Mouse (Mus musculus) limb, embryonic 15.5 days (tissue): ENCODE results near the gene Gm17387. TPM values are rescaled to one million over a fixed set of nuclear protein-coding genes. Genes with fewer than 3 reads are reported as not detected.

Experiments used
- ATAC-seq: fragments of 200-750 bp; cut with Nextera tagmentation; 2 replicates; pipeline ENCODE4 v1.8.0; 2017; ENCODE audit warnings: low read depth, moderate TSS enrichment; ENCODE audit not compliant: insufficient number of reproducible peaks, low FRiP score, low TSS enrichment
- H3K27ac ChIP-seq: fragments of 300-500 bp; sonication (generic); 2 replicates; pipeline ENCODE4 v1.5.1; 2015; ENCODE audit warnings: moderate library complexity, mild to moderate bottlenecking, inconsistent platforms
- H3K27me3 ChIP-seq: fragments of 300-500 bp; sonication (generic); 2 replicates; pipeline ENCODE4 v1.6.1; 2015; ENCODE audit warnings: inconsistent platforms
- H3K36me3 ChIP-seq: fragments of 300-500 bp; sonication (generic); 2 replicates; pipeline ENCODE4 v1.6.1; 2015; ENCODE audit warnings: inconsistent platforms
- H3K4me1 ChIP-seq: fragments of 300-500 bp; sonication (generic); 2 replicates; pipeline ENCODE4 v1.6.1; 2015; ENCODE audit warnings: inconsistent platforms
- H3K4me2 ChIP-seq: fragments of 300-500 bp; sonication (generic); 2 replicates; pipeline ENCODE4 v1.6.1; 2015; ENCODE audit warnings: mild to moderate bottlenecking, inconsistent platforms
- H3K4me3 ChIP-seq: fragments of 300-500 bp; sonication (generic); 2 replicates; pipeline ENCODE4 v1.5.1; 2015; ENCODE audit warnings: mild to moderate bottlenecking, inconsistent platforms
- H3K9ac ChIP-seq: fragments of 300-500 bp; sonication (generic); 2 replicates; pipeline ENCODE4 v1.6.1; 2015; ENCODE audit warnings: inconsistent platforms
- H3K9me3 ChIP-seq: fragments of 300-500 bp; sonication (generic); 2 replicates; pipeline ENCODE4 v1.6.1; 2016; ENCODE audit warnings: inconsistent platforms
- WGBS: fragments of 180-500 bp; shearing (Covaris S2); methylation state at CpG from one replicate; pipeline ENCODE4 v1.1.7; 2015; 5-methylcytosine and 5-hydroxymethylcytosine counted together
- polyA plus RNA-seq: library from polyadenylated mRNA; unstranded; fragments of >200 nt; fragmentation: Nextera tagmentation; extraction: Ambion mirVana; gene quantifications from 2 replicates; pipeline ENCODE4 v1.2.1, GENCODE M21; 2015

Gm17387 gene
- polyA plus RNA-seq, 1 experiment from 2014 or later, result not detected

DNA sequence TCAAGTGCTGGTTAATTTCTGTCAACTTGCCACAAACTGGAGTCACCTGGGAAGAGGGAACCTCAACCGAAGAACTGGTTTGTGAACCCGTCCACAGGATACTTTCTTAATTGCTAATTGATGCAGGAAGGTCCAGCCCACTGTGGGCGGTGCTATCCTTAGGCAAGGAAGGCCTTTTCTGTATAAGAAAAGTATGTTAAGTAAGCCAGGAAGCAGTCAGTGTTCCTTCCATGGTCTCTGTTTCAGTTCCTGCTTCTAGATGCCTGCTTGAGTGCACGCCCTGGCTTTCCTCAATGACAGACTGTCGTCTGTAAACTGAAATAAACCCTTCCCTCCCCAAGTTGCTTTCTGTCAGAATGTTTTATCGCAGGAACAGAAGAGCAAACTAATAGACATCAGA, 28.0 kb downstream of the Gm17387 start:
- H3K9me3 ChIP-seq, result no peaks in the 10 kb centered on the region
- H3K36me3 ChIP-seq, result no peaks in the 10 kb centered on the region
- no peaks in the 10 kb centered on the region for H3K27me3 ChIP-seq
- no peak overlapping the region for H3K4me3 ChIP-seq
- H3K4me1 ChIP-seq, result peaks cover 19% of the 10 kb centered on the region
- H3K9ac ChIP-seq, result no peak overlapping the region
- H3K27ac ChIP-seq, result no peak overlapping the region
- no peak overlapping the region for H3K4me2 ChIP-seq
- 87% methylated on average over 6 of the region's 6 CpGs for WGBS
- no peak for ATAC-seq

DNA sequence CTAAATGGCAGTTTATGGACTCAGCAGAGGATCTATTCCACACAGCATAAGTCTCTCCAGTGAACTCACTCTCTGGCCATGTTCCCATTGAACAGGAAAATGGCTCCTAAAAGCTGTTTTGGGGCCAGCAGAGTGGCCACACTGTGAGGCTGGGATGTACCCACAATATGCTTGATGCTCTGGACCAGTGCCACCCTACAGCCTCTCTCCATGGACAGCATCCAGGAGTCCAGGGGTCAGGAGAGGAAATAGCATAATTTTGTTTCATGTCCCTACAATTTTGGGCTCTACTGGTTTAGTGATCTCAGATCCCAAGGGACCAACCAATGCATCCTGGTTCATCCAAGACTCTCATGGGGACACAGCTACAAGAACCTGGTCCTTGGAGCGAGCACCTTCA, 28.6 kb downstream of the Gm17387 start:
- ATAC-seq, result no peak
- WGBS, result 92% methylated on average over 1 of the region's 1 CpGs
- peaks cover 25% of the 10 kb centered on the region for H3K4me1 ChIP-seq
- H3K9me3 ChIP-seq, result no peaks in the 10 kb centered on the region
- H3K4me3 ChIP-seq, result no peak overlapping the region
- H3K36me3 ChIP-seq, result 0 out of 2 replicates have a peak, but pooled peaks cover 3% of the 10 kb centered on the region
- H3K9ac ChIP-seq, result no peak overlapping the region
- no peak overlapping the region for H3K4me2 ChIP-seq
- H3K27me3 ChIP-seq, result no peaks in the 10 kb centered on the region
- H3K27ac ChIP-seq, result no peak overlapping the region

DNA sequence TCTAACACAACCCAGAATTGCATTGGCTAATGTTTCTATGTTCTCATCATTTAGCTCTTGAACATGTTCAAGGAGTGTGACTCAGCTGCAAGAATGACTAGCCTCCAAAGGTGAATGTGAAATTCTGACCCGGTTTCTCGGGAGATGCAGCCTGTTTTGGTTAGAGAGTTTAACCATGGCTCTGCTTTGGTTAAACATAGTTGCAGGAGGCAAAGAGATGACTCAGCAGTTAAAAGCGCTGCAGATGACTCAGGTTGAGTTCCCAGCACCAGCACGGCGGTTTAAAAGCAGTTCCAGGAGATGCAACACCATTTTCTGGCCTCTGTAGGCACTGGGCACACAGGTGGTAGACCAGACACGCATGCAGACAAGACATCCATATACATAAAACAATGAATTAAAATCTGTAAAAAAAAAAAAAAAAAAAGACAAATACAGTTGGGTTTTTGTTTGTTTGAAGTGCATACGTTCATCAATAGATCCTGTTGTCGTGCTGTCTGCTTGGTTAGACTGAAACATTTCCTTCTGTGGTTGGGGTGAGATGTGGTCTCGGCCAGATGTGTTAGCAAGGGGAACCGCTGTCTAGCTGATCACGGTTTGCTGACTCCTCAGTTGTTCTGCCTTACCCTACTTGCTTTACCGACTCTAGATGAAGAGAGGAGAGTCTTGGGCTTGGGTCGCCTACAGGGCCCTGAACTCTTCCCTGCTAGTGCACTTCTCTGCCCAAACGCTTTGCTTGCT, 29.8 kb downstream of the Gm17387 start:
- ATAC-seq, result no peak
- Histone ChIP-seq H3K27ac (no peak overlapping the region), H3K9ac (no peak overlapping the region)

DNA sequence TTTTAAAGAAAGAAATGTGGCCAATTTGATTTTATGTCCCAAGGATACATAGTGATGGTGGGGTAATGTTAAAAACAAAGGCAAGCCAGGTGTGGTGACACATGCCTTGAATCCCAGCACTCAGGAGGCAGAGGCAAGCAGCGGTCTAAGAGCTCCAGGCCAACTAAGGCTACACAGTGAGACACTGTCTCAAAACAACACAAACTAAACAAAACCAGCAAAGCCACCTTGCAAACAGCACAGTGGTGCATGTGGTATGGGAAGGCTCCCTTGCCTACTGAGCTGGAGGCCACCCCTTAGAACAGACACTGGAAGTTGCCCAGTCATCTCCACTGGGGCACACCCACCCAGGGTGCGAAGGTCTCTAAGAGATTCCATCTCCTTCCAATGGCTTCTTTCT, 31.0 kb downstream of the Gm17387 start:
- Histone ChIP-seq H3K9me3 (no peaks in the 10 kb centered on the region), H3K27me3 (no peaks in the 10 kb centered on the region), H3K9ac (peak overlapping the region; percentile 68; the same call in 1 of the 2 replicates), H3K4me3 (no peak overlapping the region; the same call in 1 of the 2 replicates), H3K27ac (no peak overlapping the region), H3K36me3 (peaks cover 12% of the 10 kb centered on the region), H3K4me1 (peaks cover 28% of the 10 kb centered on the region), H3K4me2 (peak overlapping the region; percentile 94)
- 64% methylated on average over 2 of the region's 2 CpGs for WGBS
- ATAC-seq, result no peak

More for the DNA sequence above, 29.8 kb downstream of the Gm17387 start:
- Histone ChIP-seq H3K36me3 (0 out of 2 replicates have a peak, but pooled peaks cover 3% of the 10 kb centered on the region), H3K4me1 (peaks cover 28% of the 10 kb centered on the region), H3K9me3 (no peaks in the 10 kb centered on the region), H3K4me3 (no peak overlapping the region), H3K4me2 (no peak overlapping the region), H3K27me3 (no peaks in the 10 kb centered on the region)
- WGBS, result 89% methylated on average over 14 of the region's 14 CpGs

DNA sequence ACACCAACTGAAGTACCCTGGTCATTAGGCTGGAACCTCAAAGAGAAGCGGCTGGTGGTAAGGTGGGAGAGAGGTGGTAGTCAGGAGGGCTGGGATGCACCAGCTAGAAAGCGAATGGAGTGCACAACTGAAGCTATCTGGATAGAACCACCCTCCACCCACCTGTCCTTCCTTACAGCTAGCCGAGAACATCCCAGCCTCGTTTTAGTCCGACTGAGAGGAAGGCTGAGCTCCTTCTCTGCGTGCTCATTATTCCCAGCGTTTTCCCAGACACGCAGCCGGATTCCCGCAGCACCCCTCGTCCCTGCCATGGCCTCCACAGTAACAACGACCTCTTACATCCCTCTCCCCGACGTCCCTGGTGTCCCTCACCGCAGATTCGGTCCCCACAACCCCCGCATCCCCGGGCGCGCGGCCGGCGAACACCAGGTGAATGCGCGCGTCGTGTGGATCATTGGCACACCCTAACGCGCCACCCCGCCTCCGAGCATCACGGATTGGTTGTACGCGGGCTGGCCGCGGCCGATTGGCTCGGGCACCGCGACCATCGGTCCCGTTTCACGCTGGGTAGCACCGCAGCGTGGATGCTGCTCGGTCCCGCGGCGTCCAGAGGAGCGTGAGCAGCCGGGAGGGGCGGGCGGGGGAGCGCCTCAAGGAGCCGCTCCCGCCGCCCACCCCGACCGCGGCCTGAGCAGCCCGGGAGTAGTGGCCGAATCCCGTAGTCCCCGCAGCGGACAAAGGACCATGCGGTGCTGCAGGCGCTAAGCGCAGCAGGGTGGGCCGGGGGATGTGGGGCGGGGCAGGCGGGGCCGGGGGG, 31.7 kb downstream of the Gm17387 start, which contains the start of gene B4galnt4:
Gene B4galnt4 (plus strand): TSS at position 679 of the 817 bp plus-strand sequence.
- Histone ChIP-seq H3K36me3 (peaks cover 16% of the 10 kb centered on the region), H3K4me2 (peak within 1 kb of the TSS; percentile 94), H3K27me3 (no peaks in the 10 kb centered on the region), H3K9ac (peak within 1 kb of the TSS; percentile 68), H3K4me3 (peak within 1 kb of the TSS; percentile 62), H3K4me1 (peaks cover 28% of the 10 kb centered on the region), H3K9me3 (no peaks in the 10 kb centered on the region), H3K27ac (no peak within 1 kb of the TSS)
- under 1% methylated on average over 72 of the region's 72 CpGs for WGBS
- peak; percentile 90 for ATAC-seq

GRCm38 (mm10) chr7:141061269-141061692, 32.4 kb downstream of the Gm17387 start:
- H3K4me1 ChIP-seq, result peaks cover 28% of the 10 kb centered on the region
- no peaks in the 10 kb centered on the region for H3K9me3 ChIP-seq
- ATAC-seq, result no peak; the same call in 1 of the 2 replicates
- H3K9ac ChIP-seq, result peak overlapping the region; percentile 68
- H3K36me3 ChIP-seq, result peaks cover 16% of the 10 kb centered on the region
- no peaks in the 10 kb centered on the region for H3K27me3 ChIP-seq
- H3K4me2 ChIP-seq, result peak overlapping the region; percentile 94
- no peak overlapping the region for H3K27ac ChIP-seq
- under 1% methylated on average over 37 of the region's 37 CpGs for WGBS
- H3K4me3 ChIP-seq, result peak overlapping the region; percentile 62

GRCm38 (mm10) chr7:141062525-141062924, 33.6 kb downstream of the Gm17387 start:
- WGBS, result 78% methylated on average over 7 of the region's 7 CpGs
- H3K4me2 ChIP-seq, result no peak overlapping the region
- no peaks in the 10 kb centered on the region for H3K27me3 ChIP-seq
- no peak overlapping the region for H3K4me3 ChIP-seq
- H3K9ac ChIP-seq, result no peak overlapping the region
- peaks cover 19% of the 10 kb centered on the region for H3K36me3 ChIP-seq
- no peaks in the 10 kb centered on the region for H3K9me3 ChIP-seq
- H3K27ac ChIP-seq, result no peak overlapping the region
- peaks cover 28% of the 10 kb centered on the region for H3K4me1 ChIP-seq
- no peak for ATAC-seq

- 87% methylated on average over 3 of the region's 3 CpGs for WGBS
- H3K9me3 ChIP-seq, result no peaks in the 10 kb centered on the region
- no peak overlapping the region for H3K4me3 ChIP-seq
- H3K9ac ChIP-seq, result no peak overlapping the region
- peaks cover 27% of the 10 kb centered on the region for H3K36me3 ChIP-seq
- H3K4me2 ChIP-seq, result no peak overlapping the region
- peaks cover 31% of the 10 kb centered on the region for H3K4me1 ChIP-seq
- no peak for ATAC-seq
- no peaks in the 10 kb centered on the region for H3K27me3 ChIP-seq
- no peak overlapping the region for H3K27ac ChIP-seq
Measured at GRCm38 (mm10) chr7:141063353-141063752, 34.4 kb downstream of the Gm17387 start.

DNA sequence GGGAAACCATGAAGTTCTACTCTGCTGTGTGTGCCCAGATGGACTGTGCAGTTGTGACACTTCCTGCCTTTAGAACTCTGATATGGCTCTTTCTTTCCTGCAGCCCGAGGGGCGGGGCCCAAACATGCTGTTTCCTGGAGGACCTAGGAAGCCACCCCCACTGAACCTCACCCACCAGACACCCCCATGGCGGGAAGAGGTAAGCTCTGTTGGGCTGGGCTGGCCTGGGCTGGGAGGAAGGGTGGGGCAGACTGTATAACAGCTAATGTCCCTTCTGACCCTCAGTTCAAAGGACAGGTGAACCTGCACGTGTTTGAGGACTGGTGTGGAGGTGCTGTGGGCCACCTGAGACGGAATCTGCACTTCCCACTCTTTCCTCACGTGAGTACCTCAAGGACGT, 35.2 kb downstream of the Gm17387 start:
- no peak overlapping the region for H3K9ac ChIP-seq
- no peaks in the 10 kb centered on the region for H3K9me3 ChIP-seq
- peaks cover 31% of the 10 kb centered on the region for H3K4me1 ChIP-seq
- 78% methylated on average over 7 of the region's 7 CpGs for WGBS
- no peaks in the 10 kb centered on the region for H3K27me3 ChIP-seq
- no peak overlapping the region for H3K27ac ChIP-seq
- no peak for ATAC-seq
- peaks cover 29% of the 10 kb centered on the region for H3K36me3 ChIP-seq
- no peak overlapping the region for H3K4me2 ChIP-seq
- no peak overlapping the region for H3K4me3 ChIP-seq

GRCm38 (mm10) chr7:141064576-141064975, 35.6 kb downstream of the Gm17387 start:
- 90% methylated on average over 7 of the region's 7 CpGs for WGBS
- Histone ChIP-seq H3K27me3 (peaks cover 2% of the 10 kb centered on the region), H3K9ac (no peak overlapping the region), H3K4me2 (no peak overlapping the region), H3K36me3 (peaks cover 29% of the 10 kb centered on the region), H3K4me1 (peaks cover 31% of the 10 kb centered on the region), H3K27ac (no peak overlapping the region), H3K4me3 (no peak overlapping the region), H3K9me3 (no peaks in the 10 kb centered on the region)
- no peak for ATAC-seq

DNA sequence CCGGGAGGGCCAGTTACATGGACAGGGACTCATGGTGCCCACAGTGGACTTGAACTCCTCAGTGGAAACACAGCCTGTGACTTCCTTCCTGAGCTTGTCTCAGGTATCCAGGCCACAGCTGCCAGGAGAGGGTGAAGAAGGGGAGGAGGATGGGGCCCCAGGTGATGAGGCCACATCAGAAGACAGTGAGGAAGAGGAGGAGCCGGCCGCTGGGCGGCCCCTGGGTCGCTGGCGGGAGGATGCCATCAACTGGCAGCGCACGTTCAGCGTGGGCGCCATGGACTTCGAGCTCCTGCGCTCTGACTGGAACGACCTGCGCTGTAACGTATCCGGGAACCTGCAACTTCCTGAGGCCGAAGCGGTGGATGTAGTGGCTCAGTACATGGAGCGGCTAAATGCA, 39.4 kb downstream of the Gm17387 start:
- 76% methylated on average over 19 of the region's 19 CpGs for WGBS
- ATAC-seq, result no peak
- H3K9me3 ChIP-seq, result no peaks in the 10 kb centered on the region
- H3K36me3 ChIP-seq, result peaks cover 27% of the 10 kb centered on the region
- H3K9ac ChIP-seq, result no peak overlapping the region
- no peak overlapping the region for H3K4me3 ChIP-seq
- peaks cover 24% of the 10 kb centered on the region for H3K27me3 ChIP-seq
- H3K4me1 ChIP-seq, result peaks cover 27% of the 10 kb centered on the region
- no peak overlapping the region for H3K27ac ChIP-seq
- H3K4me2 ChIP-seq, result no peak overlapping the region
